Mouse (Mus musculus) brain, embryonic 18.5 days (tissue): Measurements from ENCODE around the gene Slc29a3.
"Not testable (repeated sequence)": the region's sequence is repeated elsewhere in the genome, so short reads cannot be mapped to it uniquely, and the experiment has no call there.

Source experiments
- DNase-seq: peaks from one replicate; pipeline ENCODE4 v3.0.0-alpha.2; 2012; ENCODE audit warnings: low read depth, low spot score

The Slc29a3 gene

DNA sequence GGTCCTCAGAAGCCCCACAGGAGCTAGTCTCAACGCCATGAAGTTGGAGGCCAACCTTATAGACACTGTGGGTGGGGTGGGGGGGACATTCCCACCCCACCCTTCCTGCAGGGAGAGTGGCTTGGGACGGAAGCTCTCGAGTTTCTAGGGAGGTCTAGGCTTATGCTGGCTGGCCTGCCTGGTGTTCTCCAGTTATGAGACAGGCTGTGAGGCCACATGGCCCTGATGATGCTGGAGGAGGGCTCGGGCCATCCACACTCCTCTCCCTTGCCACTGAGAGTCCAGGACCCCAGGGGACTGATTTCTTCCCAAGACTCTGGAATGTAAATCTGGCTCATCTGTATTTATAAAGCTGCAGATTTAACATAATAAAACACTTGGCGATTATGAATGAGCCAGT is 25.3 kb downstream of the Slc29a3 start:
- no peak for DNase-seq

- no peak for DNase-seq
Measured at GRCm38 (mm10) chr10:60726896-60727295, 25.7 kb downstream of the Slc29a3 start.

GRCm38 (mm10) chr10:60724496-60724895 is 28.1 kb downstream of the Slc29a3 start:
- DNase-seq: no peak

DNA sequence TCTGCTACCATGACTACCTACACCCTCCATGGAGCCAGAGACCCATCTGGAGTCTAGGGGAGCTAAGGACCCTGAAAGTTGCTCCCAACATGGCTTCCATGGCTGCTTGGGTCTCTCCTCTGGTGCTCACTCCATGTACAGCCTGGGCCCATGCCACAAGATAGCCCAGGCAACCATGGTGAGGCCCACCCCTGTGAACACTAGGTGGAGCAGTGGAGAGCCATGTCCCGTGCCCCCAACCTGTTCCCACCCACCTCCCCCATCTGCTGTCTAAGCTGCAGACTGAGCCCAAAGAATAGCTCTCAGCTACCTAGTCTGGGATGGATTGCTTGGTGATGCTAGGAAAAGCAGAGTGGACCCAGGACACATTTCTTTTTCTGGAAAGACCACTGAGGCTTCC is 29.2 kb downstream of the Slc29a3 start:
- DNase-seq: no peak

DNA sequence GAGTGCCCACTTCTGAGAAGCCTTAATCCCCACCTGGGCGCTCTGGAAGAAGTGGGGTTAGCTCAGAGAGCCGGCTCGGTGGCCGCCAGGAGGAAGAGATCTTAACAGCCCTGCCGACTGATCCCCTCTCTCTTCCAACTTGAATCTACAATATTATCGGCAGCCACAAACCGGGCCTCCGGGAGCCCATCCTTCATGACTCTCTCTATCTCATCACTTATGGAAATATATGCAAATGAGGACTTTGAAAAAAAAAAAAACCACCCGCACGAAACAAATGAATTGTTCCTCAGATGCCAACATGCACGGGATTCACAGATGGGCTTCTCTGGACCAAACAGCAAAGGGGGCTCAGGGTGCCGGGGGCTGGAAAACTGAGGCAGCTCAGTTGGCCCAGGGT is 31.0 kb downstream of the Slc29a3 start:
- no peak for DNase-seq

DNA sequence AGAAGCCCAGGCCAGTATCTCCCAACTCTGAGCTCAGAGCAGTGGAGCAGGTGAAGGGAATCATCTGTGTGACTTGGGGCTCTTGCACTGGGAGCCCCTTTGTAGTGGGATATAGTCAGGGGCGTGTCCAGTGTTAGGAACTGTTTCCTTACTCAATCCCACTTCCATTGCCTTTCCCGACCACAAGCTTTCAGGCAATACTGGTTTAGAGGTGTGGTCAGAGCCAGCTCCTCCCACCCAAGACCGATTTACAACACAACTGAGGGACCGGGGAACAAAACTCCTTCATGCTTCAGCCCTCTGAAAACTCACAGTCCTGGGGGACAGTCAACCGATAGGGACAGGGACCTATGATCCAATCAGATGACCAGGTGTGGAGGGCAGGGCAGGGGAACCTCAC is 32.1 kb downstream of the Slc29a3 start:
- no peak for DNase-seq

- no peak for DNase-seq
Measured at GRCm38 (mm10) chr10:60718491-60718890, 34.1 kb downstream of the Slc29a3 start.

DNA sequence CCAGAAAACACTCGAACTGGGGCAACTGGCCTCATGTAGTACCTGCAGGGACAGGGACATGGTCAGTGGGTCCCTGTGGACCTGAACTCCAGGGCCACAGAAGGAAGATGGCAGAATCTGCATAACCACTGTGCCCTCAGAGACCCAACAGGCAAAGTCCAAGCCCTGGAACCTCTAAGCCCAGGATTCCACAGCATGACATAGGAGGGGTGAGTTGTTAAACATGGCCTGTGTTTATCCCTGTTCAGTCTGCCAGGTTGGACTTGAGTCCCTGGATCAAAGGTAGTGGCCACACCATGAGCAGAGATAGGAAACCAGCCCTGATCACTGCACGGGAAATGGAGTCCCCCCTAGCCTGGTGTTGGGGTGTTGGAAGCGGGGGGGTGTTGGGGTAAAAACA is 36.1 kb downstream of the Slc29a3 start:
- no peak for DNase-seq

DNA sequence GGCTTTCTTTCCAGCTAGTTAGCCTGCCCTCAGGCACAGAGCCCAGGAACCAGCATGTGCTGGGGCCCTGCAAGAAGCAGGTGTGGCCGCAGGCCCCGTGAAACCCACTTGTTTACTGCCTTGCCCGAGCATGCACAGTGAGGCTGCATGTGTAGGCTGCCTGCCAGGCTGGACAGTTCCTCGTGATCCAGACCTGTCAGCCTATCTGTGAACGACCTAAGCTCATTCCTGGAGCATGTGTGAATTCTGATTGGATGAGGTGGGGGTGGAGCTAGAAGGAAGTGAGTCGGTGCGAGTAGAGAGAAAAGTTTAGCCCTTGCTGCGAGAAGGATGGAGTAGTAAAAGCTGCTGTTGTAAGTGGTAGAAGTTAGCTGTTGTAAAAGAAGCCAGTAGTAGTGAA is 40.3 kb downstream of the Slc29a3 start:
- DNase-seq: not testable (repeated sequence)

- no peak for DNase-seq
Measured at GRCm38 (mm10) chr10:60708837-60709236, 43.8 kb downstream of the Slc29a3 start.

DNA sequence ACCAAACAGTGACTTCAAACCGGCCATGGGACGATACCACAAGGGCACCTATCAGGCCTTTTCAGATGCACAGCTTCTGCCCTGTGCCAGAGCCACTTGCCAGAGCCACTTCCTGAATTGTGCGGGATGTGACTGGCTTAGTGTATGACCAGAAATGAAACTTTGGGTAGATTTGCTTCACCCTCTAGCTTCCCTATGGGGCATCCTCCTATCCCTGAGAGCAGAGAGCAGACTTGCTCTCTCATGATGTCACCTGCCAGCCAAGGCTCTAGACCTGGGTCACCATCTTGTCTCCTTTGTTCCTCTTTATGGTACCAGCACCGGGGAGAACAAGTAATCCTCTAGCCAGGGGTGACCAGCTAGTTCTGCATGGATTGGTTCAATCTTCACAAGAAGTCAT is 46.3 kb downstream of the Slc29a3 start:
- DNase-seq: no peak

DNA sequence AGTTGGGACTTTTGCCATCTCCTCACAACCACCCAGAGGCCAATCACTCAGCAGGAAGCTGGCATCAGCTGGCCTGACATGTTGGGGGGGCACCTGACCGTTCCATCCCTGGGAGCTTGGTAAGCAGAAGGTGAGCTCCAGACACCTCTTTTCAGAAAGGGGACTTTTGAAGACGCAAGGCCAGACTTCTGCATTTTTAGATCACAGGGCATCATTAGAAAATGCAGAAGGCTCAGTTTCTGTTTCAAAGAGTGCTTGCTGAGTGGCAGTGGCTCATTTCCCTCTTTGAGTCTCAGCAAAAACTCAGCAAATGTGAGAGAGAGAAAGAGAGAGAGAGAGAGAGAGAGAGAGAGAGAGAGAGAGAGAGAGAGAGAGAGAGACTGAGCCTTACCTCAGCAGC is 47.5 kb downstream of the Slc29a3 start:
- no peak for DNase-seq

DNA sequence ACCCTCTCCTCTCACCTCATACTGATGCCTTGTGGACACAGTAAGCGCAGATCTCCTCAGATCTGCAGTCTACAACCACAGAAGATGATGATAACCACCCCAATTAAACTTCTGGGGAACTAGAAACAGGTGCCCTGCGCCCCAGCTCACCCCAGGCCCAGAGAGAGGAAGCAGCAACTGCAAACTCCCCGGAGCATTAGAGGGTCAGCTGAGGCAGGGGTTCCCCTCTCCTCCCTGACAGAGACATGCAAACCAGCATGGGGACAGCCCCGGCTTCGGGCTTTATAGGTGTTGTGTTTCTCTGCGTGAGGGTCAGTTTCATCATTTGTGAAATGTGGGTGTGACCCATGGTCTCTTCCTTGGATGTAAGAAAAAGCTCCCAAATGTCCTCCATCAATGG is 54.8 kb downstream of the Slc29a3 start:
- no peak for DNase-seq

GRCm38 (mm10) chr10:60696975-60697374 is 55.6 kb downstream of the Slc29a3 start:
- no peak for DNase-seq

DNA sequence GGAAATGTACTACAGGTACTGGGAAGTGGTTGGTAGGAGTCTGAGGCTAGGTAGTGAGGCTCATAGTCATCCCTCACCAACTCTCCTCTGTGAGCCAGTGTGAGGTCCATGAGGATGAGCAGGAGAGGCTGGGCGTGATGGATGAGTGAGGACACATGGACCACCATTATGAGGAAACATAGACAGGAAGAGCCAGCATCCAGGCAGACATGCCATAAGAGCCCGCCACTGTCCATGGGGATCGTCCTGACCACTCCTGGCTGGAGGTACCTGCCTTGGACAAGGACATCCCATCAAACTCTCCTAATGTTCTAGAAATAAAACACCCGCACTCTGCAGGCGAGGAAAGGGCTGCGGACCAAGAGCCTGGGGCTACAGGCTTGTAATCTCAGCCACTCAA is 56.2 kb downstream of the Slc29a3 start, which contains the start of gene Cdh23:
Gene Cdh23, minus strand, starts transcription at position 101 of the 400 bp plus-strand sequence.
- no peak for DNase-seq

- DNase-seq: no peak
Measured at GRCm38 (mm10) chr10:60691671-60692390, 60.8 kb downstream of the Slc29a3 start.

DNA sequence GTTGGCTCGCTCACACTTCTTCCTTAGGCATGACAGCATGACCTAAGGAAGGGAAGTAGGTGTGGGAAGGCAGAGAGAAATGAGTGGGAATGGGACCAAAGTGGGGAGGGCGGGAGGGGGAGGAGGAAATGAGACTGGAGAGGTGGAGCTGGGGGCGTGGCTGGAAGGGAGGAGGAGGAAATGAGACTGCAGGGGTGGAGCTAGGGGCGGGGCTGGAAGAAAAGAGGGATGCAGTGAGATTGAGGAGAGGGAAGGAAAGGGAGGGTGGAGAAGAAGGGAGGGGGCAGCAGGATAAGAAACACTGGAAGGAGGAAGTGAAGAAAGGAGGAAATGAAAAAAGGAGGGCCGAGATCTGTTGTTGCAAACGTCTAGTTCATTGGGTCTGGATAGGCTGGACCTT is 61.6 kb downstream of the Slc29a3 start:
- no peak for DNase-seq

GRCm38 (mm10) chr10:60689396-60689795 is 63.2 kb downstream of the Slc29a3 start:
- DNase-seq: no peak

DNA sequence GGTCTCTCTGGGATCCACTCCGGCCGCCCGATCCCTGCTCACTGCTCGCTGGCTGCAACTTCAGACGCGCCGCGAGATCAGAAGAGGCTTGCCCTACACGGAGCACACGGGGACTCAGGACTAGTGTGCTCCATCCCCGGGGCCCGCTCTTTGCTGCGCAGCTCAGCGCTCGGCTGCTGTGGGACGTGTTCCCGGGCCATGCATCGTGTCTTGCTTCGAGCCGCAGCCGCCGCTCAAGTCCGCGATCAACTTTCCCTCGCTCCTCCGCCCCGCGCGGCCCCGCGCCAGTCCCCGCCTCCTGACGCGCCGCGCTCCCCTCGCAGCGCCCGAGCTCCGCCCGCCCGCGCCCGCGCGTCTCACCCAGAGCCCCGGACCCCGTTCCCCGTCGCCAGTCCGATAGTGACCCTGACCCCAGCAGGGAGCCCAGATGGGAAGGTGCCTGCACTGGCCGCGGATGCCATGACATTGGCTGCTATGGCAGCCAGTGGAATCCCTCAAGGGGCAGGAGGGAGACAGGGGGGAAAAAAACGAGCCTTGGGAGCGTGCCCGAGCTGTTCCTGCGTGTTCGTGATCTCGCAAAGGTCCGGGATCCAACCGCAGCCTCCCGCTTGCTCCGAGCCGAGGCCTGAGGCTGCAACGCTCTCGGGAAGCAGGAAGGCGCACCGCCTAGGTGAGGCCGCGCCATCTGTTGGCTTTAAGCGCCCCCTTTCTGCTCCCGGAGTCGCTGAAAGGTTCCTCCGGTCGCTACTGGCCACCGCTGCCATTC is 65.4 kb downstream of the Slc29a3 start:
- no peak for DNase-seq

- DNase-seq: no peak
Measured at GRCm38 (mm10) chr10:60686641-60686975, 66.0 kb downstream of the Slc29a3 start.

DNA sequence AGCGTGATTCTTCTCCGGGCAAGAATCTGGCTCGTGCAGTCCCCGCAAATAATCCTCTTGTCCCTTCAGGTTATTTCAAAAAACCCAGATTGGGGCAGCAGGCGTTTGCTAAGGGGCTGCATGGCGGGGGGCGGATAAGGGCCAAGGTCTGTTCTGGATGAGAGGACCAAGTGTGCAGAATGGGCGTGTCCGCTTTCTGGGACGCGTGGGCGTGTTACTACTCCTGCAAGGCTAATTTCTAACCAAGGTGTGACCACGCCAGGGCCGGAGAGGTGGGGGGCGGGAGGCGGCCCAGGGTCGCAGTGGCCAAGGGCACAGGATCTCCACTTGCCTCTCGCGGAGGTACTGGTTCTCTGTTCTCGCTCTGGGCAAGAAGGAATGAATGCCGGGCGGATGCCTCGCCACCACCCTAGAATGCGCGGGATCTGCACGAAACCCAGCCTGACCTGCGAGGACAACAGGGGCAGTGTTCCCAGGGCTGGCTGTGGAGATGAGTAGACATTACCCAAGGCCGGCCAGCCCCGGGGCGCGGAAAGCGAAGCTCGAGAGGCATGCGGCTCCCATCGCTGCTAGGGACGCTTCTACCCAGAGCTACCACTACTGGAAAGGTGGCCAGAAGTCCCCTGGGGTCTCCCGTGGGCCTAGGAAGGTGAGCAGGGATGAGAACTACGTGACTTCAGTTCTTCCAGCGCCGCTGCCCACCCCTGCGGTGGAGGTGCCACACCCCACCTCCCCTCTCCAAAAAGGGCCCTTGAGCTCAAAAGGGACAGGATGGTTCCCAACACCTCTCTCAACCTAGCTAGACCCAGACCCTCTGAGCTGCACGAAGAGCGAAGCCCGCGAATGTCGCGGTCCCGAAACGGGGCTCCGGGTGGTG is 66.6 kb downstream of the Slc29a3 start:
- DNase-seq: no peak

DNA sequence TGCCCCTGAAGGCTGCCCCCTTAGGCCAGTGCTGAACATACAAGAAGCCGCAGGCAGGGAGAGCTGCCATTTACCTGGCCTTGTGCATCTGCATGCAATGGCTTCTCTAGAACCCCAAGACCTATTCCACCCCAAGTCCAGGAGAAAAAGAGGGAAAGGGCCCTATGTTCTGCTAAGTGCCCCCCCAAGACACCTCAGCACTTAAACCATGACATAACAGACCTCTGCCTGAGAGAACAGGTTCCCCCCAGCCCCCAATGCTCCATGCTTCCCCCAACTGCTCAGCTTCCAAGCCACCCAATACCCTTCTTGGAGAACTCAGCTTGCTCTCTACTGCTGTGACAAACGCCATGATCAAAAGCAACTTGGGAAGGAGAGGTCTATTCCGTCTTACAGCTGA is 73.7 kb downstream of the Slc29a3 start:
- DNase-seq: no peak
